Mouse (Mus musculus) embryonic facial prominence, embryonic 11.5 days (tissue): ENCODE data around the gene Dohh. TPM values are rescaled to one million over a fixed set of nuclear protein-coding genes. Genes with fewer than 3 reads are reported as not detected.

Experiments used
- ATAC-seq: fragments of 200-750 bp; cut with Nextera tagmentation; replicated peaks from 2 replicates; pipeline ENCODE4 v1.8.0; 2017; ENCODE audit warnings: low read depth; ENCODE audit not compliant: insufficient number of reproducible peaks, low FRiP score, low TSS enrichment
- DNase-seq: peaks from one replicate; pipeline ENCODE4 v3.0.0-alpha.2; 2015; ENCODE audit warnings: low spot score
- H3K27ac ChIP-seq: fragments of 300-500 bp; sonication (generic); replicated peaks from 2 replicates; pipeline ENCODE4 v1.5.1; 2014; ENCODE audit warnings: mild to moderate bottlenecking, low read depth, low read length, control low read depth
- H3K27me3 ChIP-seq: fragments of 300-500 bp; sonication (generic); 2 replicates; pipeline ENCODE4 v1.6.1; 2014; ENCODE audit warnings: mild to moderate bottlenecking, low read length, moderate library complexity, mixed read lengths; ENCODE audit not compliant: control insufficient read depth, insufficient read depth
- H3K36me3 ChIP-seq: fragments of 300-500 bp; sonication (generic); replicated peaks from 2 replicates; pipeline ENCODE4 v1.6.1; 2014; ENCODE audit warnings: low read depth, mild to moderate bottlenecking, low read length, moderate library complexity, mixed read lengths; ENCODE audit not compliant: control insufficient read depth, insufficient read depth
- H3K4me1 ChIP-seq: fragments of 300-500 bp; sonication (generic); 2 replicates; pipeline ENCODE4 v1.6.1; 2014; ENCODE audit warnings: low read length, mixed read lengths; ENCODE audit not compliant: control insufficient read depth, insufficient read depth
- H3K4me2 ChIP-seq: fragments of 300-500 bp; sonication (generic); 2 replicates; pipeline ENCODE4 v1.6.1; 2014; ENCODE audit warnings: low read depth, mild to moderate bottlenecking, control low read depth, low read length, moderate library complexity
- H3K4me3 ChIP-seq: fragments of 300-500 bp; sonication (generic); 2 replicates; pipeline ENCODE4 v1.5.1; 2014; ENCODE audit warnings: low read depth, low read length, control low read depth
- H3K9ac ChIP-seq: fragments of 300-500 bp; sonication (generic); replicated peaks from 2 replicates; pipeline ENCODE4 v1.6.1; 2014; ENCODE audit warnings: mild to moderate bottlenecking, control low read depth, low read length
- H3K9me3 ChIP-seq: fragments of 300-500 bp; sonication (generic); replicated peaks from 2 replicates; pipeline ENCODE4 v1.6.1; 2016; ENCODE audit warnings: mild to moderate bottlenecking, low read length, inconsistent platforms, mixed read lengths; ENCODE audit not compliant: control insufficient read depth
- WGBS: fragments of 180-500 bp; shearing (Covaris S2); extraction: QIAGEN DNeasy Blood & Tissue Kit; methylation state at CpG from one replicate; pipeline ENCODE4 v1.1.7; 2014; 5-methylcytosine and 5-hydroxymethylcytosine counted together
- polyA plus RNA-seq: library from polyadenylated mRNA; unstranded; fragments of >200 nt; fragmentation: Nextera tagmentation; extraction: Ambion mirVana; gene quantifications from 2 replicates; pipeline ENCODE4 v1.2.1, GENCODE M21; 2014

The Dohh gene
- polyA plus RNA-seq = 45.0 and 52.5 TPM in 2 replicates

DNA sequence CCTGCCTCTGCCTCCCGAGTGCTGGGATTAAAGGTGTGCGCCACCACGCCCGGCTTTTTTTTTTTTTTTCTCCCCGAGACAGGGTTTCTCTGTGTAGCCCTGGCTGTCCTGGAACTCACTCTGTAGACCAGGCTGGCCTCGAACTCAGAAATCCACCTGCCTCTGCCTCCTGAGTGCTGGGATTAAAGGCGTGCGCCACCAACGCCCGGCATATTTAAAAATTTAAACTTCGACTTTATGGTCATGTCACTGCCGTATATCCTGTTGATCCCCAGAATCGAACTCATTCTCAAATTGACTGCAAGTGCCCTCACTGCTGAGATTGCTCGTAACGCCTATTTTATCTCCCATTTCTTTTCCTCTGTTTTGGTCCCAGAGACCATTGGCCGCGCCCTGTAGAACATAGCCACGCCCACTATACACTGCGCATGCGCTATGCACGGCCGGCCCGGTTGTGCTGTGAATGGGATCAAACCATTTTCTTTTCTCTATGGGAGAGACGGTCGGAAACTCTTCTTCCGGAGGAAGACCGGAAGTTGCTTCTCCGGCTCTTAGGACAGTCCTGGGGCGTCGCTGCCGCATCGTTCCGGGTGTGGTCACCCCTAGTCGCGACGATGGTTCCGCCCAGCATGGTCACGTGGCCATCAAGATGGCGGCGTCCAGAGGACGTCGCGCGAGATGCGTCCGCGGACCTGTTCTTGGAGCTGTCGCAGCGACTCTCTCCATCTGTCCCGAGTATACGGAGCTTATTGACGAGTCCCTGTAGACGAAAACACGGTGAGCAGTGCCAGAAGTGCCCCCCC, at the start of gene Dohh, which contains the start of gene Gm48551:
Gene Dohh (plus strand): TSS at position 627 of the 803 bp plus-strand sequence.
Gene Gm48551 (plus strand): TSS at position 665 of the 803 bp plus-strand sequence.
- H3K36me3 ChIP-seq = peaks cover 7% of the 10 kb centered on the region
- no peaks in the 10 kb centered on the region for H3K27me3 ChIP-seq
- no peaks in the 10 kb centered on the region for H3K9me3 ChIP-seq
- ATAC-seq = peak; percentile 91
- H3K27ac ChIP-seq = peak within 1 kb of the TSS; percentile 44
- H3K4me3 ChIP-seq = peak within 1 kb of the TSS; percentile 94
- H3K4me1 ChIP-seq = no peaks in the 10 kb centered on the region
- DNase-seq = peak; percentile 98
- peak within 1 kb of the TSS; percentile 82 for H3K9ac ChIP-seq
- 4% methylated on average over 50 of the region's 54 CpGs for WGBS
- H3K4me2 ChIP-seq = peak within 1 kb of the TSS; percentile 82

DNA sequence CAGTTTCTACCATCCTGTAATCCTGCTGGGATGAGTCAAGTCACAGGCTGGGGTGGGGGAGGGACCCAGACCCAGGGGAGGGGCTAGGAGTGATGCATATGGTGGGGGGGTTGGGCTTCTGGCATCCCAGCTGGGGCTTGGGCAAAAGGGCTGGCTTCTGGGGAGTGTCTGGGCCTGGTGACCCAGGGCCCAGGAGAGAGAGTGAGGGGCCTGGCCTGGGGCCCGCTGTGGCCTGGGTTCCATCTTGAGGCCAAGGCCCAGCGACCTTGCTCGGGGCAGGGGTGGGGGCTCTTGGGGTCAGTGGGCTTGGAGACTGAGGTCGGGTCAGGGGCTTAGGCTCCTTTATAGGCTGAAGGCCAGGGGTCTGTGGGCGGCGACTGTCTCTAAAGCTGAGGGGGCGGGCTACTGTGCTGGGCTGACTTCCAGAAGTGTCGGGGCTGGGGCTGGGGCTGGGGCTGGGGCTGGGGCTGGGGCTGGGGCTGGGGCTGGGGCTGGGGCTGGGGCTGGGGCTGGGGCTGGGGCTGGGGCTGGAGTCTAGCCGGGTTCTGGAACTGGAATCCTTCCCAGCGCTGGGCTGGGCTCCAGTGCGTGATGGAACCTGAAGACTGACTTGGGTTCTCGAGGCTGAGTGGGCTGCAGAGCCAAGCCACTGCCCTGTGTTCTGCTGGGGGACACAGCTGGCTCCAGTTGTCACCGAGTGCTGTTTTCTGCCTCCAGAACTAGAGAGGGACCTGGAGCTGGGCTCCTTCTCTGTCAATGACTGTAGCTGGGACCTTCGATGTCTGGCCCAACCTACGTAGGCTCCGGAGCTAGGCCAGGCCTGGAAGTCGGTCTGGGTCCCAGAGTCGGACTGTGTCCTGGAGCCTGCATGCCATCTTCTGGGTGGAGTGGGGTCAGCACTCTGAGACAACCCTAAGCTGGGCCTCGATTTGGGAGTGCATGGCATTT, 48.6 kb upstream of the Dohh start:
- 35% methylated on average over 18 of the region's 19 CpGs for WGBS
- H3K4me3 ChIP-seq = no peak overlapping the region
- peaks cover 5% of the 10 kb centered on the region for H3K4me1 ChIP-seq
- H3K27me3 ChIP-seq = peaks cover 10% of the 10 kb centered on the region; the same call in 1 of the 2 replicates
- H3K27ac ChIP-seq = no peak overlapping the region
- peak; percentile 44; the same call in 1 of the 2 replicates for ATAC-seq
- DNase-seq = peak; percentile 45
- peak overlapping the region; percentile 18 for H3K9ac ChIP-seq
- H3K4me2 ChIP-seq = no peak overlapping the region; the same call in 1 of the 2 replicates
- no peaks in the 10 kb centered on the region for H3K9me3 ChIP-seq
- H3K36me3 ChIP-seq = no peaks in the 10 kb centered on the region

- no peaks in the 10 kb centered on the region for H3K36me3 ChIP-seq
- no peaks in the 10 kb centered on the region for H3K9me3 ChIP-seq
- 92% methylated on average over 4 of the region's 4 CpGs for WGBS
- no peak overlapping the region for H3K9ac ChIP-seq
- no peak for DNase-seq
- no peak overlapping the region for H3K4me3 ChIP-seq
- H3K4me2 ChIP-seq = no peak overlapping the region
- H3K27ac ChIP-seq = no peak overlapping the region
- peaks cover 16% of the 10 kb centered on the region; the same call in 1 of the 2 replicates for H3K27me3 ChIP-seq
- H3K4me1 ChIP-seq = peaks cover 5% of the 10 kb centered on the region
- ATAC-seq = no peak
Observed at GRCm38 (mm10) chr10:81336558-81336957, 47.7 kb upstream of the Dohh start.

DNA sequence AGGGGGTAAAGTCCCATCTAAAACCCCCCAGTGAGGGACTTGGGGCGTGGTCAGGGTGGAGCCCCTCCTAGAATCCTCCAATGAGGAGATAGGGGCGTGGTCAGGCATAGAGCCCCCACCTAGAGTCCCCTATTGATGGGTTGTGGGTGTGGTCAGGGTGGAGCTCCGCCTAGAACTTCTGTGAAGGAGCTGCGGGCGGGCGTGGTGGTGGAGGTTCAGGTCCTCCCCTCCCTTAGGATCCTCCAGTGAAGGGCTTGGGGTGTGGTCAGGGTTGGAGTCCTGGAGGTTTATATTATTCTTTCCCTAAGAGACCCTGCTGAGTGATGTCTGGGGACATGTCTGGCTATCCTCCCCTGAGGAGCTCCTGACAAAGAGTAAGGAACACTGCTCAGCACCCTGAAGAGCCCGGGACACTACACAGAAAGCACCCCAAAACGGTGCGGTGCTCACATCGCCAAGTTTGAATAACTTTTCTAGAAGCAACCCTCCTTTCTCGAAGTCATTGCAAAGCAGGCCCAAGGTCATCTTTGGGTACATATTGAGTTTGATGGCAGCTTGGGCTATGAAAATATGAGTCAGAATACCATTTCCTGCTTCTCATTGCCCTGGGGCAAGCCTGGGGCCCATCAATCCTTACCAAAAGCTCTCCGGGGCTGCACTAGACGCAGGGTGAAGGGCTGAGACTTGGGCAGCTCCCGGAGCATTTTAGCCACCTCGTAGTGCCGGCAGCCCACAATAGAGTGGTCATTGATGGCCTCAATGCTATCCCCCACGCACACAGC, 43.5 kb upstream of the Dohh start:
- peaks cover 6% of the 10 kb centered on the region; the same call in 1 of the 2 replicates for H3K4me1 ChIP-seq
- H3K27me3 ChIP-seq = peaks cover 34% of the 10 kb centered on the region
- ATAC-seq = no peak
- H3K9me3 ChIP-seq = no peaks in the 10 kb centered on the region
- no peaks in the 10 kb centered on the region; the same call in 1 of the 2 replicates for H3K36me3 ChIP-seq
- no peak overlapping the region for H3K27ac ChIP-seq
- H3K4me2 ChIP-seq = no peak overlapping the region
- 35% methylated on average over 17 of the region's 17 CpGs for WGBS
- no peak overlapping the region for H3K9ac ChIP-seq
- H3K4me3 ChIP-seq = no peak overlapping the region
- DNase-seq = no peak

DNA sequence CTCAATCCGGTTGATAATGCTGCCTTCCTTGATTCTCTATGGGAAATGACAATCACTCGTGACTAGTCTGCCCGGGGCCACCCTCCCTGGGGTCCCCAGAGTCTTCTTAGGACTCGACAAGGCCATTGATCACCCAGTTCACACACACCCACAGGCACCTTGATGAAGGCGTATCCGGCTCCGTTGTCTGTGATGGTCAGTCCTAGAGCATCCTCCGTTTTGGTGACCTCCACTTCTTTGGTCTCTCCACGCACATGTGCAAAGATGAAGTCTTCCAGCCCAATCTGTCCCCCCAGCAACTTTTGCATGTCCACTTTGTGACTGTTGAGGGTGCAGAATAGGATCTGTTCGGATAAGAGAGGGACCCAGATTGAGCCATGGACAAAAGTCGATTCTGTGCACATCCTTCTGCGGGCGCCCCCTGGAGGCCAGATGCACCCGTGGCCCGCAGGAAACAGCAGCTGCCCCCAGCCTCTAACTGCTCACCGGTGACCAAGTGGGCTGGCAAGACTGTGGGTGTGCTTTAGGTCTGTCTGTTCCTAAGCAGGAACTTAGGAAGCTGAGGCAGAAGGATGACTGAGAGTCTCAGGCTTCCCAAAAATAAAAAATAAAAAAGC, 42.8 kb upstream of the Dohh start:
- 33% methylated on average over 16 of the region's 16 CpGs for WGBS
- no peaks in the 10 kb centered on the region for H3K9me3 ChIP-seq
- peaks cover 6% of the 10 kb centered on the region; the same call in 1 of the 2 replicates for H3K4me1 ChIP-seq
- no peak for ATAC-seq
- DNase-seq = peak; percentile 75
- H3K27ac ChIP-seq = no peak overlapping the region
- no peak overlapping the region for H3K4me2 ChIP-seq
- H3K4me3 ChIP-seq = no peak overlapping the region
- peaks cover 34% of the 10 kb centered on the region for H3K27me3 ChIP-seq
- no peak overlapping the region for H3K9ac ChIP-seq
- H3K36me3 ChIP-seq = no peaks in the 10 kb centered on the region; the same call in 1 of the 2 replicates

DNA sequence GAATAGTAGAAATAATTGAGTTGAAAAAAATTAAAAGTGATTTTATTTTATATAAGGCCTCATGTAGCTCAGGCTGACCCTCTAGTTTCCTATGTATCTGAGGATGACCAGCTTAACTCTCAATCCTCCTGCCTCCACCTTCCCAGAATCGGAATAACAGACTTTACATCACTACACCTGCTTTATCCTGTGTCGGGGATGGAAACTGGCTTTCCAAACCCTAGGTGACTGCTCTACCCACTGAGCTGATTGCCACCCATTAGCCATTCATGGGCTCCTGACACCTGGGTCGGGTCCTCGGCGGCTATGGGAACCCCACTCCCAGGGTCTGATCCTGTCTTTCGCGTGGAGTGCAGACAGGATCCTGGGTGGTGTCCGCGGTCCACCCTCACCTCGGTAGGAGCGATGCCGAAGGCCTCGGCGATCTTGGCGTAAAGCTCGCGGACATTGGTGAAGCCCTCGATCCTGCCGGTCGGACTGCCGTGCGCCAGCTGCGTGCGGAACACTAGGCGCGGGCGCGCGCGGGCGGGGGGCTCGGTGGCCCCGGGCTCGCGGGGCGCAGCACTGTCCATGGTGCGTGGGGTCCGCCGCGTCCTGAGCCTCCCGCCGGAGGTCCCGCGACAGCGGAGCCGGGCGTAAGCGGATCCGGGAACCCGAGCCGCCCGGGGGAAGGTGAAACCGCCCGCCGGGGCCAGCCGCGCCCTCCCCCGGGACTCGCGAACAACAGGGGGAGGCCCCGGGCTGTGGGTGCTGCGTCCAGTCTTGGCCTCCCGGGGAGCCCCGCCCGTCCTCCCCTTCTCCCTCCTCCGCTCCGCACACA, 41.3 kb upstream of the Dohh start, which contains the start of gene Gipc3:
Gene Gipc3 (minus strand): TSS at position 581 of the 820 bp plus-strand sequence.
- H3K4me1 ChIP-seq = peaks cover 6% of the 10 kb centered on the region; the same call in 1 of the 2 replicates
- peak within 1 kb of the TSS; percentile 48 for H3K9ac ChIP-seq
- peaks cover 34% of the 10 kb centered on the region for H3K27me3 ChIP-seq
- no peak for DNase-seq
- peak within 1 kb of the TSS; percentile 40 for H3K4me3 ChIP-seq
- no peak for ATAC-seq
- peak within 1 kb of the TSS; percentile 65 for H3K4me2 ChIP-seq
- no peaks in the 10 kb centered on the region for H3K9me3 ChIP-seq
- 6% methylated on average over 49 of the region's 67 CpGs for WGBS
- H3K36me3 ChIP-seq = no peaks in the 10 kb centered on the region; the same call in 1 of the 2 replicates
- no peak within 1 kb of the TSS for H3K27ac ChIP-seq
